Mouse (Mus musculus) spleen, postnatal 36 days (tissue): ENCODE measurements around the gene Igsf1.

Experiments used
- DNase-seq, 2 experiments: peaks; one replicate each; pipeline ENCODE4 v3.0.0; 2022; ENCODE audit warnings: low spot score in 2 of 2, mixed read lengths in 1 of 2

Gene Igsf1

DNA sequence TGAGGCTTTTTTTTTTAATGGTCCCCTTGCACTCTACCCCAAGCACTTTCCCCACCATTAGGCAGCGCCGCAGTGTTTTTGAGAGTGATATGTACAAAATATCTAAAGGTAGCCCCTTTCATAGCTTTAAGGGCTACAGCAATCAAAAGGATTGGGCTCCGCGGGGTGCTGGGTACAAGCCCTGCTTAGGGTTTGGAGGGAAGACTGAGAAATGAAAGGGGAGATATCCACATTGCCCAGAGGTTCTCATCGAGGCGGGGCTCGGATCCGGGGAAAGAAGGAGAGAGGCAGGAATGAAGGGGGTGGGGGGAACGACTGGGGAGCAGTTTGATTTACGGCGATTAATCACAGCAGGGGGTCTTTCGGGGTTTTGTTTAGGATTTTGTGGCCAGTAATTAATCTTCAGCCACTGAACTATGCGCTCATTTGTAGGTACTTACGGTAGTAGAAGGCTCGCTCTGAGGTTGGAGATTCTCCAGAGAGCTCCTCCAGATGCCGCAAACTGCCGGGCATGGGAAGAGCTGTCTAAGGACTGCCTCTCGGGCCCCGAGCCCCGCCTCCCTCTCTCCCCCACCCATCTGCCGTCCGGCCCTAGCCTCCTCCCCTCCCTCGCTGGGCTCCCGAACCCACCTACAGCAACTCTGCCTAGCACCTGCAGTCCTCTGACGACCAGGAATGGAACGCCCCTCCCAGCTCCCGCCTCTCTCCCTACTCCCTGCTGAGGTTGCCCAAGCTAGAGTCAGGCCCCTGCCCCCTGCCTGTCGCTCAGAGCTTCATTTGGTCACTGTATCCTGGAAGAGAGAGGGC lies at the start of gene Igsf1:
Igsf1 (minus strand) TSS at position 537 of the 807 bp plus-strand sequence.
- DNase-seq = no peak

DNA sequence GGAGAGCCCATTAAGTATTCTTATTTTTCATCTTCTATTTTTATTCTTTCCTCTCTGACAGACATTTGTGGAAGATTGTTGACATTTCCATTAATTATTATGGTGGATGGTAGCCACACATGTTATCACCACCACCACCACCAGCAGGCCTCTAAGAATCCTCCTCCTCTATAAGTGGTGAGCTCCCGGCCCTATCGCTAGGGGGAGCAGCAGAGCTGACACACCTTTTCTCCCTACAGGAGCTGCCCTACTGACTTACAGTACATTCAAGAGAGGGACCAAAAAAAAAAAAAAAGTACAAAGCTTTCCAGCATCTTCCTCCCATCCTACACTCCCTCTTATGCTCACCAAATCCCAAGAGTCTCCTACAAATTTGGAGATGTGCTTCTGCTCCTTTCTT lies 26.7 kb downstream of the Igsf1 start:
- no peak for DNase-seq

DNA sequence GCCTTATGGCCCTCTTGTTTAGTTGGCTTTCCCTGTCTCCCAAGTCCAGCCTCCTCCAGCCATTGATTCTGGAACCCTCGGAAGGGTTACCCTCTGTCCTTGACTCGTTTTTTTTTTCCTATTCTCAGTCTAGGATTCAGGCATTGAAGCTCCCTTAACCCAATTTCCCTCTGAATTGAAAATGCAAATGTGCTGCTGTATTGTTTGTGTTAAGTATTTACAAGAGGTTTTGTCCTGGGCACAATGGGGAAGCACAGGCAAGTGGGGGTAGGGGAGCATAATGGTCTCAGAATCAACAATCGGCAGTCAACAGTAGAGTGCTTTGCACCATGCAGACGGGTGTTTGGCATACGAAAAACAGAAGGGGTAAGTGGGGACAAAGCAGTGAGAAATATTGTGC lies 52.4 kb downstream of the Igsf1 start:
- no peak for DNase-seq

DNA sequence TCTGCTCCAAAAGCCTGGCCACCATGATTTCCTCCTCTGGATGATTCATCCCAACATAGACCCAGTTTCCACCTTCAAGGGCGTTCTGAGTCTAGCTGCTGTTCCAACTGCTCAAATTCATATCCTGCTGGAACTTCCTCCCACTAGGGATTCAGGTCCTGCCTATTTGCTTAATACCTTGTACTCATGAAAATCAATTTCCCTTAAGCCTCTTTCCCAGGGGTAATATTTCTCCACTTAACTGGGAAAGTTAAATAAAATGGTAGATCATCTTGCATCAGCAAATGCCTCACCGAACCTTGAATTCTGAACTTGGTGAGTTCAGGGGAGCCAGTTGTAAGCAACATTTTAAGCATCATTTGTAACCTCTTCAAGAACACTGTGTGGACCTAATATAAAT lies 62.6 kb downstream of the Igsf1 start, which contains the start of gene Olfr1321:
Olfr1321 (minus strand) TSS at position 101 of the 400 bp plus-strand sequence.
- DNase-seq = no peak
